Mouse (Mus musculus): ENCODE measurements at regions not wholly inside any gene's neighbourhood (a gene's known extent, or its start where the extent isn't known, plus 50 kb on each side); places are given as distances from the start of the nearest gene placed in this dataset.

- TF ChIP-seq CTCF (conservative IDR thresholded peaks at IDR 0.05; ENCODE audit: insufficient read depth, insufficient read length, low read depth, low read length) (no peak), POLR2A (IDR thresholded peaks at IDR 0.05; ENCODE audit: low read depth, low read length) (no peak)
These were observed 336.4 kb downstream of the Phf3 start for GRCm38 (mm10) chr1:30536989-30537975.

All from kidney, adult 2 months (tissue).